Mouse (Mus musculus): ENCODE results near the gene Scp2. TPM values are rescaled to one million over a fixed set of nuclear protein-coding genes. Genes with fewer than 3 reads are reported as not detected.

Scp2 gene
- polyA plus RNA-seq (2014; fragmentation: Illumina TruSeq; extraction: RNeasy Lipid Tissue Mini Kit (QIAGEN cat#74804); ENCODE audit: low read depth, low replicate concordance): 516 TPM

DNA sequence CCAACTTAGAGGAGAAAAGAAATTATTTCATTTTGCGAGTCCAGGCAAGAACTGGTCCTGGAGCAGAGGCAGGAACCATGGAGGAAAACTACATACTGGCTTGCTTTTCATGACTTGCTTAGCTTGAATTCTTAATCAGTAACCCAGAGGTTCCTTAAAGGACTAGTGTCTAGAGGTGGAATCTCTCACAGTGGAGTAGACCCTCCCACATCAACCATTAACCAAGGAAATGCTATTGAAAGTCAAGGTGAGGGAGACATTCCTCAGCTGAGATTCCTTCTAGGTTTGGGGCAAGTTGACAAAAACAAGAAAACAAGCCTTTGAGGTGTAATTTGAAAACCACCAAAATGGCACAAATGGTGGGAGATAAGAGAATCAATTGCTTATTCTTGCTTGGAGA is at the start of gene Scp2:
Scp2 (minus strand) TSS at position 119 of the 400 bp plus-strand sequence.

GRCm38 (mm10) chr4:108165152-108165895 is 20.5 kb upstream of the Scp2 start, which contains the start of gene Echdc2:
Gene Echdc2, plus strand, starts transcription at chr4:108165437.

DNA sequence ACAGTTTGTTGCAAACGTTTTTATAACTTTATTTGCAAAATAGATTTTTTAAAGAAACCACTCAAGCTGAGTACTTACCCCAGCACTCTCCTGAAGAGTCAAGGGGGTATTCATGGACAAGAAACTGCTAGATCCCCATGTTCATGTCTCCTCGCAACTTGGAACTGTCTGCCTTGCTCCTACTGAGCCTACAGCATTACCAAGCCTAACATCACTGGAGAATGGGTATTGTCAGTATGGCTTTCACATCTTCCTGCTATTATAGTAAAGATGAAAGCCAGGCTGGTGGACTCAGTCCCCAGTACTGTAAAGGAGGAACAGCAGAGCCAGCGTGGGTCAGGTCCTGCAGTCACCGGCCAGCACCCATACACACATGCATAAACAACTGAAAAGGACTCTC is 48.5 kb downstream of the Scp2 start, which contains the start of gene Podn:
Podn (minus strand) TSS at position 101 of the 400 bp plus-strand sequence.

Other genes starting within 250 kb of the Scp2 start
- gene Cpt2, start 221.4 kb downstream of the Scp2 start, polyA plus RNA-seq (2014; fragmentation: Illumina TruSeq; extraction: RNeasy Lipid Tissue Mini Kit (QIAGEN cat#74804); ENCODE audit: low read depth, low replicate concordance): 337 TPM
- gene Slc1a7, start 176.7 kb downstream of the Scp2 start, polyA plus RNA-seq (2014; fragmentation: Illumina TruSeq; extraction: RNeasy Lipid Tissue Mini Kit (QIAGEN cat#74804); ENCODE audit: low read depth, low replicate concordance): not detected
- gene Podn, start 48.6 kb downstream of the Scp2 start, polyA plus RNA-seq (2014; fragmentation: Illumina TruSeq; extraction: RNeasy Lipid Tissue Mini Kit (QIAGEN cat#74804); ENCODE audit: low read depth, low replicate concordance): 2.2 TPM
- gene Echdc2, start 20.4 kb upstream of the Scp2 start, polyA plus RNA-seq (2014; fragmentation: Illumina TruSeq; extraction: RNeasy Lipid Tissue Mini Kit (QIAGEN cat#74804); ENCODE audit: low read depth, low replicate concordance): 7.3 TPM
- not detected for gene Zyg11a, start 73.0 kb upstream of the Scp2 start, polyA plus RNA-seq (2014; fragmentation: Illumina TruSeq; extraction: RNeasy Lipid Tissue Mini Kit (QIAGEN cat#74804); ENCODE audit: low read depth, low replicate concordance)
- 106 TPM for gene Zyg11b, start 156.1 kb upstream of the Scp2 start, polyA plus RNA-seq (2014; fragmentation: Illumina TruSeq; extraction: RNeasy Lipid Tissue Mini Kit (QIAGEN cat#74804); ENCODE audit: low read depth, low replicate concordance)
- 10.4 TPM for gene Coa7, start 183.1 kb upstream of the Scp2 start, polyA plus RNA-seq (2014; fragmentation: Illumina TruSeq; extraction: RNeasy Lipid Tissue Mini Kit (QIAGEN cat#74804); ENCODE audit: low read depth, low replicate concordance)
- gene Shisal2a, start 238.4 kb upstream of the Scp2 start, polyA plus RNA-seq (2014; fragmentation: Illumina TruSeq; extraction: RNeasy Lipid Tissue Mini Kit (QIAGEN cat#74804); ENCODE audit: low read depth, low replicate concordance): not detected